Mouse (Mus musculus) embryonic fibroblast, embryonic 13.5 days (primary cell): ENCODE results near the gene Tpk1.

Experiments
- CTCF ChIP-seq: IDR thresholded peaks from 2 replicates; pipeline ENCODE4 v1.5.1; 2011; ENCODE audit warnings: mild to moderate bottlenecking, control low read depth, low read length, moderate library complexity, borderline replicate concordance; ENCODE audit not compliant: insufficient read depth
- POLR2A ChIP-seq: IDR thresholded peaks from 2 replicates; pipeline ENCODE4 v1.6.1; 2011; ENCODE audit warnings: low read depth, mild to moderate bottlenecking, control low read depth, low read length, moderate library complexity

DNA sequence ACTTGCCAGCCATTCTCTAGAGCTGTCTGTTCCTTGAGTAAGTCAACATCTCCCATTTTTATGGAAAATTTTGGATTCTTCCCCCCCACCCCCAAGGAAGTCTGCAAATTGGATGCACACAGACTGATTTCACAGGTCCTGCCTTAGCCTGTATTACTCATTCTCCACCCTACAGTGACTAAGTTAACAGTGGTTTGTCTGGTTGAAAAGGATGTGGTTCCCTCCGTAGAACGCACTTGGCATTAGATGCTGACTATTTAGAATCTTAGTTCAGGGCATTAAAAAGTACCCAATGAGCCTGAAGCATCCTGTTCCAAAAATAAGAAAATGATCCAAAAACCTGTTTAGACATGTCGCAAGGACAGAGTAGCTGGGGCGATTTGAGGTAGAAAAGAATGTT is 312.6 kb downstream of the Tpk1 start:
- TF ChIP-seq POLR2A = no peak
- TF ChIP-seq CTCF = no peak
